Mouse (Mus musculus): ENCODE measurements around the gene Cerkl.

Cerkl gene

GRCm38 (mm10) chr2:79309454-79310118 lies 147.0 kb downstream of the Cerkl start:
- DNase-seq, result no peak

GRCm38 (mm10) chr2:79307549-79307948 lies 149.0 kb downstream of the Cerkl start:
- DNase-seq, result no peak

- no peak for DNase-seq
These were observed 154.2 kb downstream of the Cerkl start for GRCm38 (mm10) chr2:79302398-79302797.

GRCm38 (mm10) chr2:79292431-79292830 lies 164.2 kb downstream of the Cerkl start:
- DNase-seq, result no peak

GRCm38 (mm10) chr2:79291922-79292321 lies 164.7 kb downstream of the Cerkl start:
- DNase-seq, result no peak

GRCm38 (mm10) chr2:79290149-79290548 lies 166.4 kb downstream of the Cerkl start:
- DNase-seq, result no peak

- no peak for DNase-seq
These were observed 172.4 kb downstream of the Cerkl start for GRCm38 (mm10) chr2:79284206-79284605.

Data from lung, adult 18-20 months (tissue).